Mouse (Mus musculus): ENCODE measurements around the gene Arhgap18.

GRCm38 (mm10) chr10:26799562-26800051 is 46.4 kb downstream of the Arhgap18 start:
- TF ChIP-seq CTCF (IDR thresholded peaks at IDR 0.05; ENCODE audit: insufficient read depth, low read depth, low read length): no peak
- no peak for TF ChIP-seq POLR2A (IDR thresholded peaks at IDR 0.05; ENCODE audit: insufficient read depth, low read depth, low read length)

Measured in olfactory bulb, adult 2 months (tissue).